ENCODE assay signal across 8 mouse cellular contexts in the genomic region with DNA sequence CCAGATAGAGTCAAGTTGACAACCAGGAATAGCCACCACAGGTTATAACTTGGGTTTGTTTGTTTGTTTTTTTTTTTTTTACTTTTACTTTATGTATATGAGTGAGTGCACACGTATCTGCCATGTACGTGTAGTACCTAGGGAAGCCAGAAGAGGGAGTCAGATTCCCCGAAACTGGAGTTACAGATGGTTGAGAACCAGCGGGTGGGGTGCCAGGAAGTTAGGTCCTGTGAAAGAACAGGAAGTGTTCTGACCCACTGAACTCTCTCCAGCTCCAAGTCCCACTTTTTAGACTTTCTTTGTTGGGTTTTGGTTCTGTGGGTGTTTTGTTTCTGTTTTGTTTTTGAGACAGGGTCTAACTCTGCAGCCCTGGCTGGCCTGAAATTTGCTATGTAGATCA. TPM values are rescaled to one million over a fixed set of nuclear protein-coding genes. Genes with fewer than 3 reads are reported as not detected.
DNase-seq lines count a peak whose midpoint lies in the region; ATAC-seq and TF ChIP-seq lines count a peak whose summit lies in the region.

No protein-coding gene starts in this region.

- peak; percentile 45 for TF ChIP-seq CTCF in forebrain, postnatal 0 days (IDR thresholded peaks at IDR 0.05; ENCODE audit: low read depth)

- 28% methylated on average over 4 of the region's 4 CpGs for WGBS in forebrain, postnatal 0 days
- 28% methylated on average over 4 of the region's 4 CpGs for WGBS in forebrain, embryonic 11.5 days
- 29% methylated on average over 4 of the region's 4 CpGs for WGBS in liver, embryonic 15.5 days (ENCODE audit: insufficient replicate concordance)

- ATAC-seq in forebrain, postnatal 0 days, result no peak
- ATAC-seq in forebrain, embryonic 11.5 days (replicated peaks; ENCODE audit: low FRiP score), result no peak
- no peak for ATAC-seq in liver, embryonic 15.5 days (ENCODE audit: insufficient read depth)
- no peak for ATAC-seq in frontal cortex, adult (ENCODE audit: low TSS enrichment)

- no peak overlapping the region for H3K27ac ChIP-seq in forebrain, postnatal 0 days (ENCODE audit: low read depth, low read length)
- no peak overlapping the region for H3K27ac ChIP-seq in forebrain, embryonic 11.5 days (ENCODE audit: low read depth, low read length)
- no peak overlapping the region for H3K27ac ChIP-seq in liver, embryonic 15.5 days (replicated peaks)

- H3K9me3 ChIP-seq in forebrain, postnatal 0 days (ENCODE audit: low read length), result no peaks in the 10 kb centered on the region
- no peaks in the 10 kb centered on the region for H3K9me3 ChIP-seq in forebrain, embryonic 11.5 days (ENCODE audit: control insufficient read depth, low read length)
- no peaks in the 10 kb centered on the region for H3K9me3 ChIP-seq in liver, embryonic 15.5 days (replicated peaks)

- peaks cover 27% of the 10 kb centered on the region for H3K36me3 ChIP-seq in forebrain, postnatal 0 days (ENCODE audit: insufficient read depth)
- H3K36me3 ChIP-seq in forebrain, embryonic 11.5 days (ENCODE audit: control insufficient read depth, insufficient read depth, low read length), result peaks cover 3% of the 10 kb centered on the region; the same call in 1 of the 2 replicates
- peaks cover 39% of the 10 kb centered on the region for H3K36me3 ChIP-seq in liver, embryonic 15.5 days (replicated peaks)

- H3K4me2 ChIP-seq in forebrain, postnatal 0 days (ENCODE audit: low read depth), result no peak overlapping the region
- no peak overlapping the region for H3K4me2 ChIP-seq in forebrain, embryonic 11.5 days (ENCODE audit: low read depth, low read length, severe bottlenecking)
- H3K4me2 ChIP-seq in liver, embryonic 15.5 days, result 0 out of 2 replicates have a peak overlapping the region, but pooled peaks have one; percentile 20

- H3K4me3 ChIP-seq in forebrain, postnatal 0 days (ENCODE audit: low read depth, low read length), result no peak overlapping the region
- H3K4me3 ChIP-seq in forebrain, embryonic 11.5 days (ENCODE audit: low read depth, low read length), result no peak overlapping the region
- H3K4me3 ChIP-seq in liver, embryonic 15.5 days (replicated peaks), result no peak overlapping the region

- DNase-seq in forebrain, postnatal 0 days, result no peak
- no peak for DNase-seq in forebrain, embryonic 11.5 days (ENCODE audit: low spot score)
- DNase-seq in 3T3-L1 (ENCODE audit: low read depth, low spot score), result peak; percentile 65
- DNase-seq in WW6 (ENCODE audit: low read depth, low spot score), result peak; percentile 70
- DNase-seq in adrenal gland, adult 2 months, result no peak
- DNase-seq in gastrocnemius, postnatal 4 days (ENCODE audit: low spot score in 2 of 2), result no peak

- H3K4me1 ChIP-seq in forebrain, postnatal 0 days (ENCODE audit: insufficient read depth), result no peaks in the 10 kb centered on the region
- H3K4me1 ChIP-seq in forebrain, embryonic 11.5 days (replicated peaks; ENCODE audit: control insufficient read depth, insufficient read depth, low read length), result no peaks in the 10 kb centered on the region
- H3K4me1 ChIP-seq in liver, embryonic 15.5 days (replicated peaks), result peaks cover 30% of the 10 kb centered on the region

- H3K9ac ChIP-seq in forebrain, postnatal 0 days, result no peak overlapping the region
- no peak overlapping the region for H3K9ac ChIP-seq in forebrain, embryonic 11.5 days (ENCODE audit: low read length)
- no peak overlapping the region for H3K9ac ChIP-seq in liver, embryonic 15.5 days

- no peaks in the 10 kb centered on the region for H3K27me3 ChIP-seq in forebrain, postnatal 0 days (ENCODE audit: insufficient read depth, low read length)
- no peaks in the 10 kb centered on the region for H3K27me3 ChIP-seq in forebrain, embryonic 11.5 days (ENCODE audit: control insufficient read depth, insufficient read depth, low read length)
- no peaks in the 10 kb centered on the region for H3K27me3 ChIP-seq in liver, embryonic 15.5 days

RNA-seq across cellular contexts. Expression of gene Klhl12, which starts 19.9 kb away (rescaled TPM):
- 33.5 and 40.0 TPM in 2 replicates for total RNA-seq in forebrain, postnatal 0 days (2014; rRNA removed)
- 26.2 and 33.6 TPM in 2 replicates for polyA plus RNA-seq in forebrain, postnatal 0 days (2015; fragmentation: Nextera tagmentation; extraction: Ambion mirVana)
- 34.1 and 36.3 TPM in 2 replicates for polyA plus RNA-seq in forebrain, embryonic 11.5 days (2014; fragmentation: Nextera tagmentation; extraction: Ambion mirVana)
- 35.3 and 39.2 TPM in 2 replicates for polyA plus RNA-seq in liver, embryonic 15.5 days (2015; fragmentation: Nextera tagmentation; extraction: Ambion mirVana)
- total RNA-seq in adrenal gland, adult 2 months (2021), result 10 to 100 TPM; 17.0 to 20.9 TPM
- 3.6 and 4.7 TPM in 2 replicates for polyA plus RNA-seq in adrenal gland, adult 2 months (2012; rRNA removed)
- total RNA-seq in gastrocnemius, postnatal 4 days (2021), result 10 to 100 TPM; 12.5 to 16.1 TPM

RNA-seq across cellular contexts. Expression of gene Adipor1, which starts 20.2 kb away (rescaled TPM):
- total RNA-seq in forebrain, postnatal 0 days (2014; rRNA removed), result 80.0 and 82.0 TPM in 2 replicates
- polyA plus RNA-seq in forebrain, postnatal 0 days (2015; fragmentation: Nextera tagmentation; extraction: Ambion mirVana), result 62.2 and 68.2 TPM in 2 replicates
- 77.0 and 77.8 TPM in 2 replicates for polyA plus RNA-seq in forebrain, embryonic 11.5 days (2014; fragmentation: Nextera tagmentation; extraction: Ambion mirVana)
- 162 and 178 TPM in 2 replicates for polyA plus RNA-seq in liver, embryonic 15.5 days (2015; fragmentation: Nextera tagmentation; extraction: Ambion mirVana)
- 100 to 1,000 TPM; 123 to 129 TPM for total RNA-seq in adrenal gland, adult 2 months (2021)
- 328 and 482 TPM in 2 replicates for polyA plus RNA-seq in adrenal gland, adult 2 months (2012; rRNA removed)
- total RNA-seq in gastrocnemius, postnatal 4 days (2021), result 10 to 100 TPM; 96.9 to 97.4 TPM

RNA-seq across cellular contexts. Expression of gene Cyb5r1, which starts 30.1 kb away (rescaled TPM):
- 9.2 and 16.0 TPM in 2 replicates for total RNA-seq in forebrain, postnatal 0 days (2014; rRNA removed)
- polyA plus RNA-seq in forebrain, postnatal 0 days (2015; fragmentation: Nextera tagmentation; extraction: Ambion mirVana), result 9.5 and 14.5 TPM in 2 replicates
- polyA plus RNA-seq in forebrain, embryonic 11.5 days (2014; fragmentation: Nextera tagmentation; extraction: Ambion mirVana), result 24.5 and 25.8 TPM in 2 replicates
- polyA plus RNA-seq in liver, embryonic 15.5 days (2015; fragmentation: Nextera tagmentation; extraction: Ambion mirVana), result 17.3 and 17.4 TPM in 2 replicates
- total RNA-seq in adrenal gland, adult 2 months (2021), result 10 to 100 TPM; 34.2 to 82.9 TPM
- 81.8 and 85.3 TPM in 2 replicates for polyA plus RNA-seq in adrenal gland, adult 2 months (2012; rRNA removed)
- total RNA-seq in gastrocnemius, postnatal 4 days (2021), result 10 to 100 TPM; 75.7 to 88.5 TPM

RNA-seq across cellular contexts. Expression of gene 4933406M09Rik, which starts 49.7 kb away (rescaled TPM):
- not detected in 2 replicates for total RNA-seq in forebrain, postnatal 0 days (2014; rRNA removed)
- polyA plus RNA-seq in forebrain, postnatal 0 days (2015; fragmentation: Nextera tagmentation; extraction: Ambion mirVana), result not detected in 2 replicates
- polyA plus RNA-seq in forebrain, embryonic 11.5 days (2014; fragmentation: Nextera tagmentation; extraction: Ambion mirVana), result not detected in 2 replicates
- polyA plus RNA-seq in liver, embryonic 15.5 days (2015; fragmentation: Nextera tagmentation; extraction: Ambion mirVana), result not detected in 2 replicates
- not detected for total RNA-seq in adrenal gland, adult 2 months (2021)
- polyA plus RNA-seq in adrenal gland, adult 2 months (2012; rRNA removed), result not detected in 2 replicates
- not detected for total RNA-seq in gastrocnemius, postnatal 4 days (2021)

RNA-seq across cellular contexts. Expression of gene Rabif, which starts 59.0 kb away (rescaled TPM):
- 35.0 and 39.6 TPM in 2 replicates for total RNA-seq in forebrain, postnatal 0 days (2014; rRNA removed)
- 68.9 and 74.6 TPM in 2 replicates for polyA plus RNA-seq in forebrain, postnatal 0 days (2015; fragmentation: Nextera tagmentation; extraction: Ambion mirVana)
- polyA plus RNA-seq in forebrain, embryonic 11.5 days (2014; fragmentation: Nextera tagmentation; extraction: Ambion mirVana), result 42.7 and 45.3 TPM in 2 replicates
- polyA plus RNA-seq in liver, embryonic 15.5 days (2015; fragmentation: Nextera tagmentation; extraction: Ambion mirVana), result 15.8 and 16.5 TPM in 2 replicates
- total RNA-seq in adrenal gland, adult 2 months (2021), result 10 to 100 TPM; 28.6 to 30.0 TPM
- 13.9 and 18.2 TPM in 2 replicates for polyA plus RNA-seq in adrenal gland, adult 2 months (2012; rRNA removed)
- total RNA-seq in gastrocnemius, postnatal 4 days (2021), result 10 to 100 TPM; 12.0 to 13.5 TPM

Comparison
In these comparisons a context has a peak if more than half of its experiments do, and no peak if none do; other contexts are left out.
1. DNase-seq: peak in 3T3-L1 (single experiment) and WW6 (single experiment); none in forebrain, postnatal 0 days (single experiment), forebrain, embryonic 11.5 days (single experiment), adrenal gland, adult 2 months (single experiment) and gastrocnemius, postnatal 4 days (0 of 2).